Mouse (Mus musculus) G1E (cell line): ENCODE results near the gene Cdh6. TPM values are rescaled to one million over a fixed set of nuclear protein-coding genes. Genes with fewer than 3 reads are reported as not detected.

Source experiments
- ATAC-seq: 2 replicates; pipeline ENCODE4 v1.8.0; 2016; ENCODE audit warnings: mild to moderate bottlenecking; ENCODE audit not compliant: insufficient number of reproducible peaks, poor library complexity, low FRiP score, severe bottlenecking; ENCODE audit errors: extremely low read depth
- DNase-seq: peaks from one replicate; pipeline ENCODE4 v3.0.0; 2012; ENCODE audit warnings: low spot score
- H3K27me3 ChIP-seq: 2 replicates; pipeline ENCODE4 v1.6.1; 2012; ENCODE audit warnings: mild to moderate bottlenecking, low read length, inconsistent platforms; ENCODE audit not compliant: insufficient read depth
- H3K36me3 ChIP-seq: replicated peaks from 2 replicates; pipeline ENCODE3; 2012; ENCODE audit warnings: mild to moderate bottlenecking, inconsistent platforms
- H3K4me1 ChIP-seq: 2 replicates; pipeline ENCODE4 v1.6.1; 2012; ENCODE audit warnings: low read depth, low read length, inconsistent platforms, mixed read lengths; ENCODE audit not compliant: insufficient read depth
- H3K4me3 ChIP-seq: 2 replicates; pipeline ENCODE4 v1.5.1; 2012; ENCODE audit warnings: low read depth, mild to moderate bottlenecking, inconsistent platforms, low read length, moderate library complexity, mixed read lengths
- H3K9me3 ChIP-seq: replicated peaks from 2 replicates; pipeline ENCODE4 v1.6.1; 2012; ENCODE audit warnings: inconsistent platforms
- CTCF ChIP-seq: IDR thresholded peaks from 2 replicates; pipeline ENCODE4 v1.5.1; 2012; ENCODE audit warnings: low read depth, low read length, inconsistent platforms, mixed read lengths
- GATA1 ChIP-seq: IDR thresholded peaks from 2 replicates; pipeline ENCODE4 v1.6.1; 2012; ENCODE audit warnings: borderline replicate concordance, low read length, inconsistent platforms, mixed read lengths
- GATA2 ChIP-seq: IDR thresholded peaks from 2 replicates; pipeline ENCODE4 v1.6.1; 2012; ENCODE audit warnings: low read depth, low read length, inconsistent platforms, borderline replicate concordance
- POLR2AphosphoS5 ChIP-seq: IDR thresholded peaks from 2 replicates; pipeline ENCODE4 v1.6.1; 2012; ENCODE audit warnings: low read depth, low read length, inconsistent platforms; ENCODE audit not compliant: insufficient replicate concordance
- TAL1 ChIP-seq: conservative IDR thresholded peaks from 2 replicates; pipeline ENCODE4 v1.6.1; 2012; ENCODE audit warnings: low read depth, low read length, inconsistent platforms, mixed read lengths
- polyA plus RNA-seq: library from polyadenylated mRNA; stranded (reverse); fragments of >175 nt; gene quantifications from 2 replicates; pipeline ENCODE4 v1.2.3, GENCODE M21; 2012
- total RNA-seq, 2 experiments: library from RNA; stranded (forward) in 1 of 2; stranded (reverse) in 1 of 2; fragments of 200-1000 nt in 1 of 2; fragments of >200 nt in 1 of 2; fragmentation: Nextera tagmentation in 1 of 2; gene quantifications; 2 replicates each; pipeline ENCODE4 v1.2.3; 2014 to 2017

Gene Cdh6
- total RNA-seq (2014; fragmentation: Nextera tagmentation) (not detected in 2 replicates), total RNA-seq (2017) (0.11 TPM in 1 of 2 replicates, not detected in the other), polyA plus RNA-seq (not detected in 2 replicates)

- ATAC-seq (no peak), DNase-seq (no peak)
- H3K9me3 ChIP-seq: no peaks in the 10 kb centered on the region
- H3K4me3 ChIP-seq: no peak within 1 kb of the TSS
- TF ChIP-seq GATA2 (no peak), TAL1 (no peak), CTCF (no peak), GATA1 (no peak), POLR2AphosphoS5 (no peak)
- no peaks in the 10 kb centered on the region for H3K4me1 ChIP-seq
- H3K36me3 ChIP-seq: no peaks in the 10 kb centered on the region
- H3K27me3 ChIP-seq: peaks cover 22% of the 10 kb centered on the region
Observed at GRCm38 (mm10) chr15:13173071-13173778, at the start of gene Cdh6. Gene Cdh6, minus strand, starts transcription at chr15:13173675.

GRCm38 (mm10) chr15:13219727-13220454 is 46.4 kb upstream of the Cdh6 start:
- Histone ChIP-seq H3K36me3 (no peaks in the 10 kb centered on the region), H3K4me1 (no peaks in the 10 kb centered on the region), H3K4me3 (no peak overlapping the region), H3K9me3 (no peaks in the 10 kb centered on the region), H3K27me3 (0 out of 2 replicates have a peak, but pooled peaks cover 3% of the 10 kb centered on the region)
- no peak for TF ChIP-seq CTCF
- no peak for TF ChIP-seq POLR2AphosphoS5
- no peak for TF ChIP-seq GATA1
- no peak for TF ChIP-seq GATA2
- TF ChIP-seq TAL1: no peak
- no peak for DNase-seq
- no peak for ATAC-seq

GRCm38 (mm10) chr15:13217800-13218199 is 44.3 kb upstream of the Cdh6 start:
- ATAC-seq (no peak), DNase-seq (no peak)
- H3K4me1 ChIP-seq: no peaks in the 10 kb centered on the region
- no peaks in the 10 kb centered on the region for H3K9me3 ChIP-seq
- H3K36me3 ChIP-seq: no peaks in the 10 kb centered on the region
- H3K27me3 ChIP-seq: 0 out of 2 replicates have a peak, but pooled peaks cover 3% of the 10 kb centered on the region
- TF ChIP-seq TAL1: no peak
- no peak for TF ChIP-seq POLR2AphosphoS5
- H3K4me3 ChIP-seq: no peak overlapping the region

- no peak for TF ChIP-seq CTCF
- no peak for TF ChIP-seq GATA1
- TF ChIP-seq TAL1: no peak
- TF ChIP-seq POLR2AphosphoS5: no peak
- no peak for TF ChIP-seq GATA2
- ATAC-seq (no peak), DNase-seq (no peak)
- Histone ChIP-seq H3K36me3 (no peaks in the 10 kb centered on the region), H3K27me3 (0 out of 2 replicates have a peak, but pooled peaks cover 3% of the 10 kb centered on the region), H3K4me1 (no peaks in the 10 kb centered on the region), H3K9me3 (no peaks in the 10 kb centered on the region), H3K4me3 (no peak overlapping the region)
Observed at GRCm38 (mm10) chr15:13217161-13217560, 43.7 kb upstream of the Cdh6 start.

GRCm38 (mm10) chr15:13212956-13213355 is 39.5 kb upstream of the Cdh6 start:
- DNase-seq: no peak
- Histone ChIP-seq H3K4me3 (no peak overlapping the region), H3K36me3 (no peaks in the 10 kb centered on the region), H3K27me3 (peaks cover 6% of the 10 kb centered on the region; the same call in 1 of the 2 replicates), H3K9me3 (no peaks in the 10 kb centered on the region), H3K4me1 (no peaks in the 10 kb centered on the region)
- TF ChIP-seq POLR2AphosphoS5 (no peak), TAL1 (no peak), GATA1 (no peak), CTCF (no peak), GATA2 (no peak)
- no peak for ATAC-seq

- ATAC-seq (no peak), DNase-seq (no peak)
- TF ChIP-seq GATA1: no peak
- no peak for TF ChIP-seq GATA2
- TF ChIP-seq POLR2AphosphoS5: no peak
- no peak for TF ChIP-seq TAL1
- no peak for TF ChIP-seq CTCF
- no peaks in the 10 kb centered on the region for H3K9me3 ChIP-seq
- H3K36me3 ChIP-seq: no peaks in the 10 kb centered on the region
- no peaks in the 10 kb centered on the region for H3K4me1 ChIP-seq
- H3K27me3 ChIP-seq: peaks cover 6% of the 10 kb centered on the region; the same call in 1 of the 2 replicates
- H3K4me3 ChIP-seq: no peak overlapping the region
Observed at GRCm38 (mm10) chr15:13212027-13212685, 38.7 kb upstream of the Cdh6 start.
